Mouse (Mus musculus) left cerebral cortex, postnatal 25 days (tissue): ENCODE data around the gene Tnk1. TPM values are rescaled to one million over a fixed set of nuclear protein-coding genes. Genes with fewer than 3 reads are reported as not detected.

Experiments used
- DNase-seq, 2 experiments: peaks; one replicate each; pipeline ENCODE4 v3.0.0; 2022; ENCODE audit warnings: low spot score in 2 of 2, mixed read lengths in 1 of 2
- intact Hi-C: fragments of 180-260 bp; cut with DNase I; formaldehyde crosslinking; loops from one replicate; pipeline ENCODE4 v1.15.1; 2025
- microRNA-seq, 2 experiments: library from miRNA; unstranded; fragments of <30 nt; microRNA quantifications; one replicate each; pipeline ENCODE4 v1.2.0; 2022
- total RNA-seq, 2 experiments: library from RNA; stranded (reverse); gene quantifications; 2 replicates each; pipeline ENCODE4 v1.2.3; 2021

The Tnk1 gene
- total RNA-seq, 2 experiments from 2014 or later, result 0.27 TPM; not detected in 1

GRCm38 (mm10) chr11:69810280-69810679 is 48.2 kb downstream of the Tnk1 start:
- intact Hi-C loops, result no loop called here
- DNase-seq, result no peak

- intact Hi-C loops, result loop anchor here (5.0 kb wide), 1 partner anchor 70 kb away; the partner anchor contains the start of gene Tmem95
- no peak for DNase-seq
These were observed 50.9 kb downstream of the Tnk1 start for GRCm38 (mm10) chr11:69807641-69808040.

GRCm38 (mm10) chr11:69806378-69806777 is 52.2 kb downstream of the Tnk1 start:
- intact Hi-C loops, result loop anchor here (5.0 kb wide), 1 partner anchor 71 kb away; the partner anchor contains the start of gene Tmem95
- no peak for DNase-seq

- DNase-seq, result no peak
- intact Hi-C loops, result loop anchor here (5.0 kb wide), 1 partner anchor 72 kb away; the partner anchor contains the start of gene Tmem95
These were observed 53.3 kb downstream of the Tnk1 start, which contains the start of gene Tmem102 for GRCm38 (mm10) chr11:69804972-69805909. Gene Tmem102, minus strand, starts transcription at chr11:69805624.

- intact Hi-C loops, result no loop called here
- DNase-seq, result no peak
These were observed 53.9 kb downstream of the Tnk1 start for GRCm38 (mm10) chr11:69804652-69804940.

- intact Hi-C loops, result loop anchor here (2.0 kb wide), 2 partner anchors 33 to 45 kb away; partner anchors contain the start of genes Nlgn2 and Polr2a
- DNase-seq, result peak; percentile 63 to 72
These were observed 54.5 kb downstream of the Tnk1 start for GRCm38 (mm10) chr11:69803786-69804651.

GRCm38 (mm10) chr11:69803328-69803727 is 55.2 kb downstream of the Tnk1 start:
- intact Hi-C loops, result loop anchor here (2.0 kb wide), 2 partner anchors 33 to 45 kb away; partner anchors contain the start of genes Nlgn2 and Polr2a
- no peak for DNase-seq

- DNase-seq, result peak; percentile 74 to 80
- intact Hi-C loops, result loop anchor here (2.0 kb wide), 2 partner anchors 34 to 44 kb away; partner anchors contain the start of genes Nlgn2 and Polr2a
These were observed 55.9 kb downstream of the Tnk1 start for GRCm38 (mm10) chr11:69802648-69803105.

GRCm38 (mm10) chr11:69801379-69801977 is 57.1 kb downstream of the Tnk1 start, which contains the start of gene Fgf11:
Gene Fgf11, minus strand, starts transcription at chr11:69801857.
- intact Hi-C loops, result no loop called here
- no peak for DNase-seq

Small RNA genes within 50 kb of the gene (microRNA-seq; reads per million reads assigned to microRNA genes)
- 0 reads per million in 2 experiments for gene Mir6924

Other genes starting within 250 kb of the Tnk1 start
- not detected for gene Shbg, start 240.8 kb downstream of the Tnk1 start, total RNA-seq
- 1 to 10 TPM; 7.4 to 7.7 TPM for gene Sat2, start 236.7 kb downstream of the Tnk1 start, total RNA-seq
- 100 to 1,000 TPM; 122 to 133 TPM for gene Fxr2, start 225.7 kb downstream of the Tnk1 start, total RNA-seq
- not detected for gene Sox15, start 203.4 kb downstream of the Tnk1 start, total RNA-seq
- 10 to 100 TPM; 59.1 to 59.7 TPM for gene Mpdu1, start 196.1 kb downstream of the Tnk1 start, total RNA-seq
- gene Cd68, start 192.6 kb downstream of the Tnk1 start, total RNA-seq, result 10 to 100 TPM; 17.5 to 19.6 TPM
- gene Eif4a1, start 186.3 kb downstream of the Tnk1 start, total RNA-seq, result 100 to 1,000 TPM; 323 to 328 TPM
- 10 to 100 TPM; 94.3 to 97.5 TPM for gene Senp3, start 176.6 kb downstream of the Tnk1 start, total RNA-seq
- 1 to 10 TPM; 2.0 to 2.7 TPM for gene Tnfsf13, start 172.9 kb downstream of the Tnk1 start, total RNA-seq
- gene Tnfsf12, start 162.9 kb downstream of the Tnk1 start, total RNA-seq, result 1 to 10 TPM; 8.6 to 8.9 TPM
- 1 to 10 TPM; 1.9 to 2.2 TPM for gene Tnfsfm13, start 162.6 kb downstream of the Tnk1 start, total RNA-seq
- 10 to 100 TPM; 53.3 to 53.6 TPM for gene Polr2a, start 100.1 kb downstream of the Tnk1 start, total RNA-seq
- not detected for gene Slc35g3, start 96.8 kb downstream of the Tnk1 start, total RNA-seq
- gene Zbtb4, start 92.8 kb downstream of the Tnk1 start, total RNA-seq, result 100 to 1,000 TPM; 110 to 114 TPM
- 1 to 10 TPM; 1.3 to 2.0 TPM for gene Chrnb1, start 62.8 kb downstream of the Tnk1 start, total RNA-seq
- gene Fgf11, start 56.9 kb downstream of the Tnk1 start, total RNA-seq, result 10 to 100 TPM; 14.9 to 17.2 TPM
- gene Tmem102, start 53.1 kb downstream of the Tnk1 start, total RNA-seq, result not detected
- gene Gm39566, start 43.4 kb downstream of the Tnk1 start, total RNA-seq, result not detected
- not detected for gene Spem2, start 40.3 kb downstream of the Tnk1 start, total RNA-seq
- gene Spem1, start 36.5 kb downstream of the Tnk1 start, total RNA-seq, result under 1 TPM in 1 of 2 experiments, not detected in 1; 0.43 TPM
- gene Nlgn2, start 20.9 kb downstream of the Tnk1 start, total RNA-seq, result 100 to 1,000 TPM; 233 to 248 TPM
- gene Tmem256, start 20.2 kb downstream of the Tnk1 start, total RNA-seq, result 100 to 1,000 TPM; 129 to 134 TPM
- 10 to 100 TPM; 15.6 to 19.2 TPM for gene Plscr3, start 12.4 kb downstream of the Tnk1 start, total RNA-seq
- not detected for gene Tmem95, start 19.3 kb upstream of the Tnk1 start, total RNA-seq
- 1 to 10 TPM; 1.1 to 1.2 TPM for gene Kctd11, start 22.7 kb upstream of the Tnk1 start, total RNA-seq
- not detected for gene Acap1, start 36.8 kb upstream of the Tnk1 start, total RNA-seq
- gene 2810408A11Rik, start 42.3 kb upstream of the Tnk1 start, total RNA-seq, result under 1 TPM; 0.55 to 0.60 TPM
- gene Neurl4, start 42.3 kb upstream of the Tnk1 start, total RNA-seq, result 100 to 1,000 TPM; 113 to 117 TPM
- 10 to 100 TPM; 26.9 to 33.2 TPM for gene Gps2, start 55.2 kb upstream of the Tnk1 start, total RNA-seq
- gene Eif5a, start 63.2 kb upstream of the Tnk1 start, total RNA-seq, result 100 to 1,000 TPM; 425 to 450 TPM
- 10 to 100 TPM in 1 of 2 experiments, 1 to 10 TPM in 1; 6.1 to 10.7 TPM for gene Ybx2, start 77.1 kb upstream of the Tnk1 start, total RNA-seq
- gene Slc2a4, start 89.5 kb upstream of the Tnk1 start, total RNA-seq, result 1 to 10 TPM; 2.3 to 3.5 TPM
- not detected for gene Cldn7, start 106.0 kb upstream of the Tnk1 start, total RNA-seq
- 100 to 1,000 TPM; 117 to 129 TPM for gene Ctdnep1, start 122.4 kb upstream of the Tnk1 start, total RNA-seq
- 100 to 1,000 TPM; 106 to 109 TPM for gene Elp5, start 123.8 kb upstream of the Tnk1 start, total RNA-seq
- 100 to 1,000 TPM; 217 to 218 TPM for gene Gabarap, start 132.4 kb upstream of the Tnk1 start, total RNA-seq
- 10 to 100 TPM; 44.6 to 47.5 TPM for gene Phf23, start 137.0 kb upstream of the Tnk1 start, total RNA-seq
- gene Dvl2, start 141.9 kb upstream of the Tnk1 start, total RNA-seq, result 10 to 100 TPM; 26.1 to 32.2 TPM
- gene Acadvl, start 156.7 kb upstream of the Tnk1 start, total RNA-seq, result 10 to 100 TPM; 57.4 to 59.3 TPM
- gene Dlg4, start 158.2 kb upstream of the Tnk1 start, total RNA-seq, result 100 to 1,000 TPM; 931 to 954 TPM
- 1 to 10 TPM; 1.7 to 3.1 TPM for gene Asgr1, start 195.4 kb upstream of the Tnk1 start, total RNA-seq
- not detected for gene Asgr2, start 233.9 kb upstream of the Tnk1 start, total RNA-seq